Mouse (Mus musculus): ENCODE measurements around the gene Dnajc15. TPM values are rescaled to one million over a fixed set of nuclear protein-coding genes. Genes with fewer than 3 reads are reported as not detected.

The Dnajc15 gene
- polyA plus RNA-seq, 1 experiment from 2014 or later: 96.3 TPM

DNA sequence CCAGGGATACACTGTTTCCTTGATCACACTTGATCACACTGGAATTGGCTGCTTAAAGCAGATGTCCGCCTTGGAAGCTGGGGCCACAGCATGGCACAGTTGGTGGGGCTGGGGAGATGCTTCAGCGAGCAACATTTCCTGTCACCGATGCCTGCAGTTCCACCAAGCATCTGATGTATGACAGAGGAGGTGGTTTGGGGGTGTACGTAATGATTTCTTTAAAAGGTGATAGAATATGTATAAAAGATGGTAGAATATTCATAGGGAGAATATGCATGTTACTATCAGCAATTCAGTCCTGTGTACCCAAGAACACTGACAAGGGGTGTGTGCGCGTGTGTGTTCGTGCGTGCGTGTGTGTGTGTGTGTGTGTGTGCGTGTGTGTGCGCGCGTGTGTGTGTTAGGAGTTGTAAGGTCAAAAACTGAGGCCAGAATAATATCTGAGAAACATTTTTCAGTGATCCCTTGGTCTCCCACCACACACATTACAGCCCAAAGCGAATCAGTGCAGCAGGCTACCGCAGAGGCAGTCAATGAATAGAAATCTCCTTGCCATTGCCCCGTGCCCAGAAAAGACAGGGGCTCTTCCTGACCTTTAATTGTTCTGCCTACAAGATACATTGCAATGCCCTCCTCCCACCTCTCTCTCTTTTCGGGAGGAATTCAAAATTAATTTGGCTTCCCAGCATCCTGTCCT lies 73.2 kb downstream of the Dnajc15 start:
- H3K36me3 ChIP-seq (ENCODE audit: control insufficient read depth, insufficient read depth, low read length): no peaks in the 10 kb centered on the region
- no peaks in the 10 kb centered on the region for H3K4me1 ChIP-seq (ENCODE audit: control insufficient read depth, insufficient read depth, low read length)
- H3K9me3 ChIP-seq (ENCODE audit: control insufficient read depth, low read depth, low read length): no peaks in the 10 kb centered on the region
- H3K27ac ChIP-seq (ENCODE audit: low read length): no peak overlapping the region
- no peak overlapping the region for H3K9ac ChIP-seq (replicated peaks; ENCODE audit: low read depth, low read length)
- ATAC-seq (ENCODE audit: insufficient number of reproducible peaks, insufficient read depth, low FRiP score, low read depth): no peak
- H3K4me3 ChIP-seq (ENCODE audit: low read depth, low read length): no peak overlapping the region
- H3K4me2 ChIP-seq (replicated peaks; ENCODE audit: low read depth, low read length): no peak overlapping the region
- no peaks in the 10 kb centered on the region for H3K27me3 ChIP-seq (ENCODE audit: control insufficient read depth, insufficient read depth, low read length)
- WGBS: 74% methylated on average over 17 of the region's 17 CpGs

DNA sequence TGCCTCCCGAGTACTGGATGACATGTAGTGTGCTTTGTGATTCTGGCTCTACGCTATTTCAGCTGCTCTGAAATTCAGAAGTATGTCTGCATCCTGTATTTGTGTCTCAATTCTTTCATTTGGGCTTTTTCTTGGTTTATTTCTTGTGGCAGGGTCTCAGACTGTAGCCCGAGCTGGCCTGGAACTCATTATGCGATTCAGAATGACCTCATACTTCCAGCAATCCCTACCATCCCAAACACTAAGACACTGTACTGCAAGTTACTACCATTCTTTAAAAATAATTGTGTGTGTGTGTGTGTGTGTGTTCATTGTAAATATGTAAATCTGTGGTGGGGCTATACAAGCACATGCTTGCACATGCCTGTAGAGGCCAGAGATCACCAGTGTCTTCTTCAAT lies 78.4 kb downstream of the Dnajc15 start:
- 84% methylated on average over 4 of the region's 4 CpGs for WGBS
- no peak overlapping the region for H3K4me2 ChIP-seq (replicated peaks; ENCODE audit: low read depth, low read length)
- H3K27ac ChIP-seq (ENCODE audit: low read length): no peak overlapping the region
- no peak overlapping the region for H3K4me3 ChIP-seq (ENCODE audit: low read depth, low read length)
- H3K9me3 ChIP-seq (ENCODE audit: control insufficient read depth, low read depth, low read length): no peaks in the 10 kb centered on the region
- no peak overlapping the region for H3K9ac ChIP-seq (replicated peaks; ENCODE audit: low read depth, low read length)
- no peak for ATAC-seq (ENCODE audit: insufficient number of reproducible peaks, insufficient read depth, low FRiP score, low read depth)
- H3K36me3 ChIP-seq (ENCODE audit: control insufficient read depth, insufficient read depth, low read length): no peaks in the 10 kb centered on the region
- H3K4me1 ChIP-seq (ENCODE audit: control insufficient read depth, insufficient read depth, low read length): no peaks in the 10 kb centered on the region
- no peaks in the 10 kb centered on the region for H3K27me3 ChIP-seq (ENCODE audit: control insufficient read depth, insufficient read depth, low read length)

GRCm38 (mm10) chr14:77795240-77795639 lies 79.7 kb downstream of the Dnajc15 start:
- Histone ChIP-seq H3K4me2 (replicated peaks; ENCODE audit: low read depth, low read length) (no peak overlapping the region), H3K36me3 (ENCODE audit: control insufficient read depth, insufficient read depth, low read length) (no peaks in the 10 kb centered on the region), H3K27me3 (ENCODE audit: control insufficient read depth, insufficient read depth, low read length) (no peaks in the 10 kb centered on the region), H3K9ac (replicated peaks; ENCODE audit: low read depth, low read length) (no peak overlapping the region), H3K4me1 (ENCODE audit: control insufficient read depth, insufficient read depth, low read length) (no peaks in the 10 kb centered on the region), H3K9me3 (ENCODE audit: control insufficient read depth, low read depth, low read length) (no peaks in the 10 kb centered on the region), H3K27ac (ENCODE audit: low read length) (no peak overlapping the region), H3K4me3 (ENCODE audit: low read depth, low read length) (no peak overlapping the region)
- no peak for ATAC-seq (ENCODE audit: insufficient number of reproducible peaks, insufficient read depth, low FRiP score, low read depth)
- WGBS: 81% methylated on average over 5 of the region's 5 CpGs

DNA sequence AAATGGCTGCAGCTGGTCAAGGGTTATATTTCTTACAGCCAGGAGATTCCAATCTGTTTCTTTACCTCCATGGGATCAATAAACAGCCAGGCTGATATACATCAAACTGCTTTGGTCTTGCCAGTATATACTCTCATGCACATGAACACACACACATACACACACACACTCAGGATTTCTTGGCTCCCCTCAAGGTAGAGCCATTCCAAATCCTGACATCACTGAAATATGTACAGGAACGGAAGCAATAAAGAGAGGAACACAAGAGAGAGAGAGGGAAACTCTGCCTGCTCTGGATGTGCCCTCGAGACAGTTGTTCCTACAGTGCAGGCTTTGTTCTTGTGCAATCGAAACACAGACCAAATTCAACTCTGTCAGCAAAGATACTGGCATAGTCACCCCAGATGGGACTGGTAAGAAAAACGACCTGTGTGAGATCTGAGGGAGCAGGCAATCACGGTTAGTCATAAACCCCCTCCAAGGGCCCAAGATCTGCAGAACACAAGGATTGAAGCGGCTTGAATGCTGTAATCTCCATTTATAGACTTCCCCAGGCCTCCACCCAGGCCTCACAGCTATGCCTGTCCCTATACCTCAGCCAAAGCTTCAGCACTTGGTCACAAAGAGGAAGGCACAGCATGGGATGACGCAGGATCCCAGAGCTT lies 80.5 kb downstream of the Dnajc15 start:
- WGBS: 70% methylated on average over 7 of the region's 7 CpGs
- no peaks in the 10 kb centered on the region for H3K36me3 ChIP-seq (ENCODE audit: control insufficient read depth, insufficient read depth, low read length)
- no peak overlapping the region for H3K27ac ChIP-seq (ENCODE audit: low read length)
- no peaks in the 10 kb centered on the region for H3K9me3 ChIP-seq (ENCODE audit: control insufficient read depth, low read depth, low read length)
- ATAC-seq (ENCODE audit: insufficient number of reproducible peaks, insufficient read depth, low FRiP score, low read depth): no peak
- no peak overlapping the region for H3K9ac ChIP-seq (replicated peaks; ENCODE audit: low read depth, low read length)
- H3K4me1 ChIP-seq (ENCODE audit: control insufficient read depth, insufficient read depth, low read length): no peaks in the 10 kb centered on the region
- H3K27me3 ChIP-seq (ENCODE audit: control insufficient read depth, insufficient read depth, low read length): no peaks in the 10 kb centered on the region
- H3K4me3 ChIP-seq (ENCODE audit: low read depth, low read length): no peak overlapping the region
- H3K4me2 ChIP-seq (replicated peaks; ENCODE audit: low read depth, low read length): no peak overlapping the region

GRCm38 (mm10) chr14:77792998-77793397 lies 81.9 kb downstream of the Dnajc15 start:
- no peak for ATAC-seq (ENCODE audit: insufficient number of reproducible peaks, insufficient read depth, low FRiP score, low read depth)
- no peaks in the 10 kb centered on the region for H3K27me3 ChIP-seq (ENCODE audit: control insufficient read depth, insufficient read depth, low read length)
- no peaks in the 10 kb centered on the region for H3K36me3 ChIP-seq (ENCODE audit: control insufficient read depth, insufficient read depth, low read length)
- H3K9me3 ChIP-seq (ENCODE audit: control insufficient read depth, low read depth, low read length): no peaks in the 10 kb centered on the region
- 93% methylated on average over 6 of the region's 6 CpGs for WGBS
- H3K9ac ChIP-seq (replicated peaks; ENCODE audit: low read depth, low read length): no peak overlapping the region
- no peak overlapping the region for H3K4me2 ChIP-seq (replicated peaks; ENCODE audit: low read depth, low read length)
- no peak overlapping the region for H3K27ac ChIP-seq (ENCODE audit: low read length)
- H3K4me1 ChIP-seq (ENCODE audit: control insufficient read depth, insufficient read depth, low read length): no peaks in the 10 kb centered on the region
- H3K4me3 ChIP-seq (ENCODE audit: low read depth, low read length): no peak overlapping the region

DNA sequence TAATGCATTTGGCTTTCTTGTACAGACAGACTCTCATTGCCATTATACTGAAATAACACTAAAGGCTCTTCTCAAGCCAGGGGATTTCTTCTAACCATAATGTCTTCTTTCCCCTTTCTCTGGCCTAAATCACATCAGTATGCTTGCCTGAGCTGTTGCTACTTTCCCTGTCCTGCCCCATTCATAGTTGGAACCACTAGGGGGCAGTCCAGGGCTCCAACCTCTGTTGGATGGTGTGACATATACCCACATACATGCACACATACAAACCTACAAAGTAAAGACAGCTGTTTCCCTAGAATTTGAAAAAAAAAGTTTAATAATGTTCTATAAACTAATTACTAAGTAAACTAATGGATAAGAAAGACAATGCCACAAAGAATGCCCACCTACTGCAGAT lies 91.7 kb downstream of the Dnajc15 start:
- Histone ChIP-seq H3K4me2 (replicated peaks; ENCODE audit: low read depth, low read length) (no peak overlapping the region), H3K36me3 (ENCODE audit: control insufficient read depth, insufficient read depth, low read length) (no peaks in the 10 kb centered on the region), H3K27ac (ENCODE audit: low read length) (no peak overlapping the region), H3K4me1 (ENCODE audit: control insufficient read depth, insufficient read depth, low read length) (no peaks in the 10 kb centered on the region), H3K9ac (replicated peaks; ENCODE audit: low read depth, low read length) (no peak overlapping the region), H3K4me3 (ENCODE audit: low read depth, low read length) (no peak overlapping the region), H3K27me3 (ENCODE audit: control insufficient read depth, insufficient read depth, low read length) (no peaks in the 10 kb centered on the region), H3K9me3 (ENCODE audit: control insufficient read depth, low read depth, low read length) (no peaks in the 10 kb centered on the region)
- no peak for ATAC-seq (ENCODE audit: insufficient number of reproducible peaks, insufficient read depth, low FRiP score, low read depth)

- H3K27me3 ChIP-seq (ENCODE audit: control insufficient read depth, insufficient read depth, low read length): no peaks in the 10 kb centered on the region
- no peak for ATAC-seq (ENCODE audit: insufficient number of reproducible peaks, insufficient read depth, low FRiP score, low read depth)
- H3K4me2 ChIP-seq (replicated peaks; ENCODE audit: low read depth, low read length): no peak overlapping the region
- H3K9me3 ChIP-seq (ENCODE audit: control insufficient read depth, low read depth, low read length): no peaks in the 10 kb centered on the region
- no peaks in the 10 kb centered on the region for H3K4me1 ChIP-seq (ENCODE audit: control insufficient read depth, insufficient read depth, low read length)
- no peak overlapping the region for H3K9ac ChIP-seq (replicated peaks; ENCODE audit: low read depth, low read length)
- no peak overlapping the region for H3K27ac ChIP-seq (ENCODE audit: low read length)
- 78% methylated on average over 1 of the region's 1 CpGs for WGBS
- H3K4me3 ChIP-seq (ENCODE audit: low read depth, low read length): no peak overlapping the region
- no peaks in the 10 kb centered on the region for H3K36me3 ChIP-seq (ENCODE audit: control insufficient read depth, insufficient read depth, low read length)
Measured at GRCm38 (mm10) chr14:77777365-77777764, 97.6 kb downstream of the Dnajc15 start.

GRCm38 (mm10) chr14:77776005-77776531 lies 98.9 kb downstream of the Dnajc15 start:
- no peak for ATAC-seq (ENCODE audit: insufficient number of reproducible peaks, insufficient read depth, low FRiP score, low read depth)
- Histone ChIP-seq H3K4me1 (ENCODE audit: control insufficient read depth, insufficient read depth, low read length) (no peaks in the 10 kb centered on the region), H3K9me3 (ENCODE audit: control insufficient read depth, low read depth, low read length) (no peaks in the 10 kb centered on the region), H3K4me3 (ENCODE audit: low read depth, low read length) (no peak overlapping the region), H3K27me3 (ENCODE audit: control insufficient read depth, insufficient read depth, low read length) (no peaks in the 10 kb centered on the region), H3K9ac (replicated peaks; ENCODE audit: low read depth, low read length) (no peak overlapping the region), H3K4me2 (replicated peaks; ENCODE audit: low read depth, low read length) (no peak overlapping the region), H3K36me3 (ENCODE audit: control insufficient read depth, insufficient read depth, low read length) (no peaks in the 10 kb centered on the region), H3K27ac (ENCODE audit: low read length) (no peak overlapping the region)
- 75% methylated on average over 11 of the region's 11 CpGs for WGBS

Measured in stomach, embryonic 14.5 days (tissue).